Mouse (Mus musculus): ENCODE results near the gene Pdzd2.
"Not testable (repeated sequence)": the region's sequence is repeated elsewhere in the genome, so short reads cannot be mapped to it uniquely, and the experiment has no call there.

Pdzd2 gene

GRCm38 (mm10) chr15:12371183-12371582 lies 368.5 kb downstream of the Pdzd2 start:
- peak; percentile 94 for DNase-seq

- DNase-seq = peak; percentile 72
Measured at GRCm38 (mm10) chr15:12370096-12370495, 369.6 kb downstream of the Pdzd2 start.

GRCm38 (mm10) chr15:12368850-12369249 lies 370.9 kb downstream of the Pdzd2 start:
- no peak for DNase-seq

- peak; percentile 81 for DNase-seq
Measured at GRCm38 (mm10) chr15:12368357-12368756, 371.4 kb downstream of the Pdzd2 start.

- peak; percentile 98 for DNase-seq
Measured at GRCm38 (mm10) chr15:12367306-12368080, 372.2 kb downstream of the Pdzd2 start.

- not testable (repeated sequence) for DNase-seq
Measured at GRCm38 (mm10) chr15:12366580-12367305, 373.0 kb downstream of the Pdzd2 start.

- peak; percentile 92 for DNase-seq
Measured at GRCm38 (mm10) chr15:12366072-12366469, 373.7 kb downstream of the Pdzd2 start.

GRCm38 (mm10) chr15:12365416-12366071 lies 374.2 kb downstream of the Pdzd2 start:
- peak; percentile 76 for DNase-seq

- no peak for DNase-seq
Measured at GRCm38 (mm10) chr15:12364096-12364495, 375.6 kb downstream of the Pdzd2 start.

- no peak for DNase-seq
Measured at GRCm38 (mm10) chr15:12362701-12363040, 377.1 kb downstream of the Pdzd2 start.

- DNase-seq = peak; percentile 74
Measured at GRCm38 (mm10) chr15:12362001-12362700, 377.6 kb downstream of the Pdzd2 start.

GRCm38 (mm10) chr15:12360519-12361212 lies 379.1 kb downstream of the Pdzd2 start:
- DNase-seq = peak; percentile 90

GRCm38 (mm10) chr15:12358384-12358783 lies 381.3 kb downstream of the Pdzd2 start:
- no peak for DNase-seq

GRCm38 (mm10) chr15:12357459-12357858 lies 382.3 kb downstream of the Pdzd2 start:
- DNase-seq = no peak

- DNase-seq = peak; percentile 86
Measured at GRCm38 (mm10) chr15:12355907-12356306, 383.8 kb downstream of the Pdzd2 start.

- no peak for DNase-seq
Measured at GRCm38 (mm10) chr15:12355261-12355660, 384.5 kb downstream of the Pdzd2 start.

- DNase-seq = peak; percentile 91
Measured at GRCm38 (mm10) chr15:12354281-12354810, 385.4 kb downstream of the Pdzd2 start.

- DNase-seq = peak; percentile 66
Measured at GRCm38 (mm10) chr15:12351470-12351869, 388.3 kb downstream of the Pdzd2 start.

- DNase-seq = peak; percentile 82
Measured at GRCm38 (mm10) chr15:12349840-12350239, 389.9 kb downstream of the Pdzd2 start.

- DNase-seq = peak; percentile 36
Measured at GRCm38 (mm10) chr15:12348950-12349349, 390.8 kb downstream of the Pdzd2 start.

GRCm38 (mm10) chr15:12346916-12347315 lies 392.8 kb downstream of the Pdzd2 start:
- DNase-seq = peak; percentile 84

- peak; percentile 71 for DNase-seq
Measured at GRCm38 (mm10) chr15:12341401-12341758, 398.3 kb downstream of the Pdzd2 start.

Data from heart, adult 11 months (tissue).